Mouse (Mus musculus) mature B cell (primary cell): ENCODE measurements around the gene Kmt2a.
"Not testable (repeated sequence)": the region's sequence is repeated elsewhere in the genome, so short reads cannot be mapped to it uniquely, and the experiment has no call there.

ENCODE experiments used
- in situ Hi-C: fragments of 300-500 bp; cut with MboI; formaldehyde crosslinking; loops from 2 replicates; pipeline ENCODE4 v1.14.3; 2019

The Kmt2a gene

GRCm38 (mm10) chr9:44817522-44817921 lies 63.6 kb downstream of the Kmt2a start:
- in situ Hi-C loops: no loop called here

- in situ Hi-C loops: no loop called here
Measured at GRCm38 (mm10) chr9:44814179-44814578, 66.9 kb downstream of the Kmt2a start.

GRCm38 (mm10) chr9:44810316-44810715 lies 70.8 kb downstream of the Kmt2a start:
- in situ Hi-C loops: no loop called here

- in situ Hi-C loops: no loop called here
Measured at GRCm38 (mm10) chr9:44807778-44808177, 73.3 kb downstream of the Kmt2a start.

GRCm38 (mm10) chr9:44807141-44807540 lies 74.0 kb downstream of the Kmt2a start:
- in situ Hi-C loops: no loop called here

GRCm38 (mm10) chr9:44805536-44805935 lies 75.6 kb downstream of the Kmt2a start:
- in situ Hi-C loops: no loop called here

DNA sequence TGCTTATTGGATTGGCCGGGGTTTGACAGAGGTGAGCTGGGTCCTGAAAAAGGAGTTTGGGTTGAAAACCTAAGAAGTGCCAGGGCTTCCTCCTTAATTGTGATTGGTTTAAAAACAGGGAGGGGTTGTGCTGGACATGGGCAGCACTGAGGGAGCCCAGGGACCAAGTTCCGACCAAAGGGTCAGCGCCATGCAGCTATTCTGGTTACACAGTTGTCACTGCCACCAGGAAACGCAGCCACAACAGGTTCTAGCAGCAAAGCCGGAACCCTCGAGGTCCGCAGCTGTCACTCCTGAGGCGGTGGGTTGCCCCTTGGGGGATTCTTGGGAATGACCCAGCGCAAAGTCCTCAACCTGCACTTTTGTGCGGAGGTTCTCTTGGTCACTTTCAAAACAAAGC lies 76.4 kb downstream of the Kmt2a start:
- in situ Hi-C loops: no loop called here

- in situ Hi-C loops: no loop called here
Measured at GRCm38 (mm10) chr9:44802808-44803450, 78.2 kb downstream of the Kmt2a start, which contains the start of gene Ttc36. Gene Ttc36, minus strand, starts transcription at chr9:44803072.

- in situ Hi-C loops: no loop called here
Measured at GRCm38 (mm10) chr9:44801669-44802068, 79.4 kb downstream of the Kmt2a start.

DNA sequence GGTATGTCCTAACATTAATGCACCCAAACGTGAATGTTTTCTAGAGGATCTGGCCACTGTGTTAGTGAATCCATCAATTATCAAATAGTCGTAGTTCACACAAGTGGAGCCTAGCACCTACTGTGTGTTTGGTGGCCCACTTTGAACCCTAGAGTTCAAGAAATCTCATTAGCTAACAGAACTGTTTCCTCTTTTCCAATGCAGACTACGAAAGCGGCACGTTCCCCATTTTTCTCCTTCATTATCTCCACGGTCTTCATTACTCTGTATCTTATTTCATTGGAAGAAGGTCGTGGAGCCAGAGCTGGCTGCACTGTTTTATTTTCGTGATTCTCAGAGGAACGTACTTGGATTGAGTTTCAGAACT lies 81.2 kb downstream of the Kmt2a start:
- in situ Hi-C loops: no loop called here

DNA sequence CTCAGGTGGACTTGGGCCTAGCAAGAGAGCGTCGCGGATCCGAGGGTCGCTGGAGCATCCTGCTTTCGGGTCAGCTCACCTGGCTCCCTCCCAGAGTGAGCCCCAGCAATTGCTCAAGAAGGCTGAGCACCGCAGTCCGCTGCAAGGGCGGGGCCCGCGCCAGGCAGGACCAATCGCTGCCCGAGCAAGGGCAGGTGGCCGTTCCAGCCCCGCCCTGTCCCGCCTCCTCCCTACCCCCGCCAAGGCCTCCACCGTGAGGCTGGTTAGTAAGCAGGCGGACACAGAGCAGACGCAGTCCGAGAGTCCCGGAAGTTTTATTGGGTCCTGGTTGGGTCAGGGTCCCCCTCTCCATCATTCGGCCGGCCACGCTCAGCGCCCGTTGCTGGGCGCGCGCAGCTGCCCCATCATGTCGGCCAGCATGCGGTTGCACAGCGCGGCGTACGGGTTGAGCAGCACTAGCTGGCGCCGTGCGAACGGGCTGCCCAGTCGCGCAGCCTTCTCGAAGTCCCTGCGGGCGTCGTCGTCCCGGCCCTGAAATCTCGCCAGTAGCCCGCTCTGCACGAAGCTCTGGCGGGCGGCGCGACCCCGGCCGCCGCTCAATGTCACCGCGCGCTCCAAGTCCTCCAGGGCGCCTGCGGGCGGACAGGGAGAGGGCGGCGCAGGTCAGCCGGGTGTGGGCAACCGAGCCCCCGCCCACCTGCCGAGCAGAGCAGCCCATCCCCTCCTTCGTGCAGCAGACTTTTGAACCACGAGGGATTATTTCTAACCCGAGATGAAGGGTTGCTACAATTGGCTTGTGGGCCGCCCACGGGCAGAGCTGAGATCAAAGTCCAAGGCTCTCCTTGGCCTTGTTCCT lies 81.8 kb downstream of the Kmt2a start, which contains the start of gene Tmem25:
Tmem25 (minus strand) TSS at position 206 of the 856 bp plus-strand sequence.
- in situ Hi-C loops: no loop called here

- in situ Hi-C loops: no loop called here
Measured at GRCm38 (mm10) chr9:44798298-44798697, 82.8 kb downstream of the Kmt2a start.

GRCm38 (mm10) chr9:44792842-44793241 lies 88.3 kb downstream of the Kmt2a start:
- in situ Hi-C loops: no loop called here

DNA sequence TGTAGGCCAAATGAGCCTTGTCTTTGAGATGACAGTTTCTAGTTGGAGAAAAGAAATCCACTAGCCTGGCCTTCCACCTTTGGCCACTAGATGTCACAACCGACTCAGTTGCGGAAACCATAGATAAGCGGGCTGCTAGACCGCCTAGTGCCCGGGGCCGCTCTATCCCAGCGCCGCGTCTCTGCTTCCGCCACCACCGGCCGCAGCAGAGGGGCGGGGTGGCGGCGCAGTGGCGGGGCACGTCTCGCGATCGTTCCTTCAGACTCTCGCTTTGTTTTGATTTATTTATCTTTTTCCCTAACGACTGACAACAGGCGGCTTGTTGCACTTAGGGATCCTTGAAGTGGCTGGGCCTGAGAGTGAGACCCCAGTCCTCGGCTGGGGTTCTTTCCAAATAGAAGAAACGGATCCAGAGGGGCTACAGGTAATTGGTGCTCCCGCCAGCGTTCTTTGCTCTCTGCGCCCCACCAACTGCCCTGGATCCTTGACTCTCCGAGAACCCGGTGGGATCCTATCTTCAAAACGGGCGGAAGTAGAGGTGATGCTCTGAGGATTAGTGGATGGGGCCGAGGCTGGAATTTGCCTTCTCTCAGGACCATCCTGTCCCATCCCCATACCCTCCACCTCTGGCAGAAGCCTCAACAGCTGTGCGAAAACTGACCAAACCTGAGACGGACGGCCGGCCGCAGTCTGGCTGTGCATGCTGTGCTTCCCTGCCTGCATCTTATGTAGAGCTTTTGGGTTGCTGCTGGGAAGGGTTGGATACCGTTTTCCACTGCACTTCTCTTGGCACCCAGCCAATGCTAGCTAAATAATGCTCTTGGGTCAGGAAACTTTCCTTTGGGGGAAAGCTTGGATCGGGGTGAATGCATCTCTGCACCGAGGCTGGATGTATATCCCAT lies 108.1 kb downstream of the Kmt2a start:
- in situ Hi-C loops: no loop called here

- in situ Hi-C loops: no loop called here
Measured at GRCm38 (mm10) chr9:44772392-44772749, 108.7 kb downstream of the Kmt2a start.

DNA sequence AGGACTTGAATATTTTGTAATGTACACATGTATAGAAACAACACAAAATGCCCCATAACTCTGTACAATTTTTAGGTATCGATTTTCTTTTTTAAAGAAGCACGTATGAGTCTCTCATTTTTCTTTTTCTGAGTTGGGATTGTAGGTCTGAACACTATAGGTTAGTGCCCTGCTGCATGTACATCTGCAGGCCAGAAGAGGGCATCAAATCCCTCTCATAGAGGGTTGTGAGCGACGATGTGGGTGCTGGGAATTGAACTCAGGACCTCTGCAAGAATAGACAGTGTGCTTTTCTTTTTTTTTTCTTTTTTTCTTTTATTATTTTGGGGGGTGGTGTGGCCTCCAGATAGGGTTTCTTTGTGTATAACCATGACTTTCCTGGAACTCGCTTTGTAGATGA lies 109.7 kb downstream of the Kmt2a start:
- in situ Hi-C loops: no loop called here

DNA sequence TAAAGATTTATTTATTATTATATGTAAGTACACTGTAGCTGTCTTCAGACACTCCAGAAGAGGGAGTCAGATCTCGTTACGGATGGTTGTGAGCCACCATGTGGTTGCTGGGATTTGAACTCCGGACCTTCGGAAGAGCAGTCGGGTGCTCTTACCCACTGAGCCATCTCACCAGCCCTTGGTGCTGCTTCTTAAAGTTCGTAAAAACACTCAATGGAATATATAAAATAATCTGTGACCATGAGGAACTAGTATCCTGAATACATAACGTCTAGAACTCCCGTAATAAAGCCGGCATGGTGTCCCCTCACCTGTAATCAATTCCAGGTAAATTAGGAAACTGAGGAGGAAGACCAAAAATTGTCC lies 113.1 kb downstream of the Kmt2a start:
- in situ Hi-C loops: not testable (repeated sequence)

DNA sequence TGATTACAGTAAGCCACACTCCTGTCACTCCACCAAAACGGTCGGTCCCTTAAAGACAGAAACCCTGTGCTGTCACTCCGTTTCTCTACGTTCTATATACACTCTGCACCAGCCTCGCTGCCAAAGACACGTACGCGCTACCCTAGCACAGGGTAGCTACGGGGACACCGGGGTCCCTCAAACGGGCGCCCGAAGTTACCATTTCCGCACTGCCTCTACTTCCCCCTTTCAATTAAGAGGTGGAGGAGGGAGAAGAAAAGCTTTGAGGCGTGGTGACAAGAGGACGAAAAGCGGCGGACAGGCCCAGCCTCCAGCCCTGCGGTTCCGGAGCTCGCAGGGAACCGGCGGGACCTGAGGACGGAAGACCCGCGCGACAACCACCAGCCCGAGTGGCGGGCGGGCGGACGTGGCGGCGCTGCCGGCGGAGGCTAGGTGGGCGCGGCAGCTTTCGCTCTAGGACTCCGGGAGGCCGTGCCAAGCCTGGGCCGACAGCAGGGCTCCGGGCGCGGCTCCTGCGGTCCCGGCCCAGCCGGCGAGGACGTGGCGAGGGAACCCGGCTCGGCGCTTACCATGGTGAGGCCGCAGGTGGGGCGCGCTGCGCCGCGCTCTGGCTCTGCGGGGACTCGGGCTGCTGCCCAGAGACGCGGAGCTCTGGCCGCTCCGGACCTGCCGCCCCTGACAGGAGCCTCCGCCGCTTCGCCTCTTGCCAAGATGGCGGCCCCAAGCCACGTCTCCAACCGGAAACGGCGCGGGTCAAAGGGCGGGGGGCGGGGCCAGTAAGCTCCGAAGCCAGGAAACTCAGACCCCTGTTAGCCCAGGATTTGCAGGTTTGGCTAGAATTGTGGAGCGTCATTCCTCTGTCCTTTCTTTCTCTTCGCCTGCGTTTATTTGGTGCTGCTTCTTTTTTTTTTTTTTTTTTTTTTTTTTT lies 113.7 kb downstream of the Kmt2a start, which contains the start of the genes Arcn1 and Ift46:
Arcn1 (minus strand) TSS at position 745 of the 928 bp plus-strand sequence.
Ift46 (plus strand) TSS at position 808 of the 928 bp plus-strand sequence.
- in situ Hi-C loops: no loop called here

DNA sequence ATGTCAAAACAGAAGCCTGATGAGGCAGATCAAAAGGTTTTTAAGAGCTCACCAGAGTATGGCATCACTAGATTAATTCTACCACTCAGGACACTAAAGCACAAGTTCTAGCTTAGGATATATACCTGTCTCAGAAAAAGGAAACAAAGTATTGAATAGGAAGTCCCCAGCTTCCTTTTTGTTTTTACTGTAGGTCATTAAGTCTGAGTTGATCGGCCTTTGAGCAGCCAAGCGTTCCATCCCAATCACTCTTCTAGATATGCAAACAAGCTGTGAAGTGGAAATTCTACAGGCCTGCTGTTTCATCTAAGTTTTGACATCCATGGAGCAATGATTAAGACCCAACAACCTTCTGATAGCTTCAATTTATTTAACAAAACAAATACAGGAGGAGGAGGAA lies 120.2 kb downstream of the Kmt2a start:
- in situ Hi-C loops: no loop called here
